Mouse (Mus musculus): Measurements from ENCODE around the gene Mmp12. TPM values are rescaled to one million over a fixed set of nuclear protein-coding genes. Genes with fewer than 3 reads are reported as not detected.
"Not testable (repeated sequence)": the region's sequence is repeated elsewhere in the genome, so short reads cannot be mapped to it uniquely, and the experiment has no call there.

The Mmp12 gene
- polyA plus RNA-seq (2012; rRNA removed), result 0.19 and 0.21 TPM in 2 replicates

DNA sequence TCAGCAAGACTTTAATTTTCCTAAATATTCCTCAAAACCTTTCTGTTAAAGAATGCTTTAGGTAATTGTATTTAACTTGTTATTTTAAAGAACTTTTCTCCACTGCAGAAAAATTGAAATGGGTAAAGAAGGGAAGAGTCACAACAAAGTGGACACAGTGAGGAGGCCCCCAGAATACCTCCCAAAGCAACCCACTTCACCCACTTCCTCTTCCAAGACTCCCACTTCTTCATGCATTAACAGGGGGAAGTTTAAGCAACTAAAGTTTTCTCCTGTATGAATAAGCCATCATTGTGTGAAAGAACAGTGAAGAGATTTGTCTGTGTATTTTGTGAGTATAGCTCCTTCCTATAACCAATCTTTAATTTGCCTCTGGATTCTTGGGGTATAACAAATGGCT is at the start of gene Mmp12:
Gene Mmp12 (plus strand): TSS at position 275 of the 400 bp plus-strand sequence.
- no peak for DNase-seq (ENCODE audit: low read depth, low spot score)

- no peak for DNase-seq (ENCODE audit: low read depth, low spot score)
These were observed 12.3 kb upstream of the Mmp12 start for GRCm38 (mm10) chr9:7331847-7332246.

DNA sequence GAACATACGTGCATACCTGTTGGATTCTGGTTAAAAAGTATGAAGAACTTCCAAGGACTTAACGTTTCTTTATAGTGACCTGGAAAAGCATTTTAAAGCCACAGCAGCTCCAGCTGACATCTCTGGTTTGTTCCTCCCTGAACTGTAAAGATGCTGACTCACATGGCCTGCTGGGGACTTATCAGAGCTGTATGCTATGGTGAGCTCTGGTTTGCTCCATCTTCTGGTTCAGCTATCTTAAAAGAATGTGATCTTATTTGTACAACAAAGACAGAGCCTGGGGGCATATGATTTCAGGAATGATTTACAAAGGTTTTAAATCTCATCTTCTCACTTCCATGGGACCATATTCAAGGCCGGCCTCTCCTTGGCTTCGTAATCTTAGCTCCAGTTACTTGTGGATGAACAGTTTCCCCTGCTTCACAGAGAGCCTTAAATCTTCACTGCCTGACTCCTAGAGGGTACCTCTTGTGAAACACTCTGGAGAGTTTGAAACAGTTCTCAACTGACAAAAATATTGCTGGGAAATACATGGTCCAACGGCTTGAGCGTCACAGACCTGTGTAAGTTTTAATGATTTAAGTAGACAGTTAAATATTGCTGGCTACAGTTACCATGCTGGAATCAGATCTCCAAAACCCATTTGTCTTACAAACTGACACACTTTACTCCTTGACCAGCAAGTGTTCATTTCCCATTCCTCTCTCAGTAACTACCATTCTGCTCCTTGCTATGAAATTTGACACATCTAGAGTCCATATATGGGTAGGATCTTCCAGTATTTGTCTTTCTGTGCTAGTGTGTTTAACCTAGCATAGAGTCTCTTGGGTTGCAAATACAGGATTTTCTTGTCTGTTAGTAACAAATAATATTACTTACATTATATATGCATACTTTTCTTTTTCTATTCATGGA is 8.2 kb upstream of the Mmp12 start:
- DNase-seq (ENCODE audit: low read depth, low spot score), result no peak
- 81% methylated on average over 5 of the region's 6 CpGs for WGBS

DNA sequence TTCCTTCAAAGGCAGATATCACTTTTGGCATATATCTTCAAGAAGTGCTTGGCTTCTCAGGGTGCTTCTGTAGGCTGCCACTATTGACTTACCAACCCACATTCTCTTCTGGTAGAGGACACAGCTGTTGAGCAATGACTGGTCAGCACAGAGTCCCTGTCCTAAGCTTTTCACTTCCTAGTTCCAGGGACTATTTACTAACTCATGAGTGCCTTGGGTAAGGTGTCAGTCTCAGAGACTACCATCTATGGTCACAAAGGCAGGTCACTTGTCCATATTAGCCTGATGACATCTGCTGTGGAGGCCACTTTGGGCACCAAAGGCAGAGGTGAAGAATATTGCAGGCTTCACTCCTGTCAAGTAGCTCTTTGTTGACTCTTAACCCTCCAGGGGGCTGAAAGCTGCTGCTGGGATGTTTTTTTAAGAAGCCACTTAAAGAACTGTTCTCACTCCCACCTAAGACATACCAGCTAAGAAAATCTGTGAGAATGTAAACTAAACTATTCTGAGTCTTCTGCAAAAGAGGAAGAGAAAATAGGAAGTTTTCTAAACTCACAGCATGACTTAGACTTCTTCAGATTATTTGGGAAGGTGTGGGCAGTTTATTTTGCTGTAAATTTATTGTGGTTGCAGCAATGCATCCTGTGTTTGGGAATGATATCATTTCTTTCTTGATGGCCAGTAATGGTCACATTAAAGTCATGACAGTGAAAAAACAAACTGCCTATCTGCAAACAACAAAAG is 7.3 kb upstream of the Mmp12 start:
- DNase-seq (ENCODE audit: low read depth, low spot score), result no peak

GRCm38 (mm10) chr9:7345513-7345912 is 1.3 kb downstream of the Mmp12 start:
- 82% methylated on average over 2 of the region's 2 CpGs for WGBS
- DNase-seq (ENCODE audit: low read depth, low spot score), result no peak

- WGBS, result 66% methylated on average over 3 of the region's 3 CpGs
- DNase-seq (ENCODE audit: low read depth, low spot score), result no peak
These were observed 10.4 kb downstream of the Mmp12 start for GRCm38 (mm10) chr9:7354535-7354934.

DNA sequence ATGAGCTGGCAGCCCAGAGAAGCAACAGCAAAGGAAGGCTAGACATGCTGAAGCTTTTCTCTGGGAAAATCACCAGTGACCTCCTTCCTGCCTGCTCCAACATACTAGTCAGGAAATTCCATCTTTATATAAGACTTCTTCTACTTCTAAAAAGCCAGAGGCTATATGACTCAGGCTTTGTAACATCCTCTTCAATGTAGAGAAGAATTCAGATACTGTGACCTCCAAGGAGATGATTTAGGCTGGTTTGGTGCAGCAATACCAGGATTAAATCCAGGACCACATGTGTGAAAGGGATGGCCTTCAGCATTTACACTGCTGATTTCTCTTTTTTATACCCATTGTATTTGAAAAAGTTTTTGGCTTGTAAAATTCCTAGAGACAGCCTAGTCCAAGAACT is 43.8 kb downstream of the Mmp12 start, which contains the start of gene Mmp1b:
Gene Mmp1b (minus strand): TSS at position 101 of the 400 bp plus-strand sequence.
- DNase-seq (ENCODE audit: low read depth, low spot score), result no peak

DNA sequence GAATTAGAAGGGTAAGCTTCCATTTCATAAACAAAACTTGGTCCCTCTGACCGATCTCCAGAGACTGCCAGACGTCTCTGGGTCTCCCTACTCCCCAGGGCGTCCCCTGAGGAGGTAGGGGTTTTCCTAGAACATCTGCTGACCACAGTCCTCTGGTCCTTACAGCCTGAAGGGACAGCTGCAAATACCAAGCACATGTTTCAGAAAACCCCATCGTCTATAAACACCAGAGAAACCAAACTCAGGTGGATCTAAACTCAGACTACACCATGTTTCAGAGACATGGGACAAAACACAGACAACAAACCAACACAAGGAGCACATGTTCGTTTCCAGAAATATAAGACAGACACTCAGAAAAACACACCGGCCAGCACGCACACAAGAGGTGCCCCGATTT is 52.4 kb downstream of the Mmp12 start:
- 67% methylated on average over 8 of the region's 8 CpGs for whole genome bisulfite sequencing
- DNase-seq (ENCODE audit: low read depth, low spot score), result not testable (repeated sequence)

Other genes starting within 250 kb of the Mmp12 start
- gene Dync2h1, start 159.9 kb upstream of the Mmp12 start, polyA plus RNA-seq (2012; rRNA removed), result 0.25 and 0.43 TPM in 2 replicates
- gene Dcun1d5, start 159.9 kb upstream of the Mmp12 start, polyA plus RNA-seq (2012; rRNA removed), result 8.7 and 10.2 TPM in 2 replicates
- 0.98 and 2.3 TPM in 2 replicates for gene Mmp13, start 71.9 kb upstream of the Mmp12 start, polyA plus RNA-seq (2012; rRNA removed)
- not detected in 2 replicates for gene Mmp1b, start 43.7 kb downstream of the Mmp12 start, polyA plus RNA-seq (2012; rRNA removed)
- gene Mmp3, start 101.4 kb downstream of the Mmp12 start, polyA plus RNA-seq (2012; rRNA removed), result 0.92 and 1.3 TPM in 2 replicates
- 10.5 and 14.3 TPM in 2 replicates for gene Mmp10, start 158.0 kb downstream of the Mmp12 start, polyA plus RNA-seq (2012; rRNA removed)
- 0.04 TPM in 1 of 2 replicates, not detected in the other for gene Mmp8, start 214.1 kb downstream of the Mmp12 start, polyA plus RNA-seq (2012; rRNA removed)
- gene Mmp27, start 227.0 kb downstream of the Mmp12 start, polyA plus RNA-seq (2012; rRNA removed), result not detected in 2 replicates